8 mouse cellular contexts compared by ENCODE assay signal in genomic region chr6:114577319-114577718, GRCm38 (mm10).
DNase-seq lines count a peak whose midpoint lies in the region; ATAC-seq lines count a peak whose summit lies in the region.
"Not testable (repeated sequence)": the region's sequence is repeated elsewhere in the genome, so short reads cannot be mapped to it uniquely, and the experiment has no call there.

No protein-coding gene starts in this region.

- H3K36me3 ChIP-seq in embryonic facial prominence, embryonic 10.5 days (replicated peaks); midbrain, embryonic 11.5 days (ENCODE audit: control insufficient read depth, insufficient read depth, low read length): not testable (repeated sequence)

- intact Hi-C loops in left cerebral cortex, postnatal 36 days (cut with DNase I), result not testable (repeated sequence)

- H3K27ac ChIP-seq in embryonic facial prominence, embryonic 10.5 days (replicated peaks); midbrain, embryonic 11.5 days (ENCODE audit: low read depth, low read length): not testable (repeated sequence)

- H3K9ac ChIP-seq in midbrain, embryonic 11.5 days (ENCODE audit: low read length), result not testable (repeated sequence)

- H3K9me3 ChIP-seq in embryonic facial prominence, embryonic 10.5 days; midbrain, embryonic 11.5 days (ENCODE audit: control insufficient read depth, low read length): not testable (repeated sequence)

- 3% methylated on average over 9 of the region's 15 CpGs for WGBS in embryonic facial prominence, embryonic 10.5 days
- WGBS in midbrain, embryonic 11.5 days, result 7% methylated on average over 7 of the region's 15 CpGs

- H3K4me3 ChIP-seq in embryonic facial prominence, embryonic 10.5 days; midbrain, embryonic 11.5 days (ENCODE audit: low read depth, low read length): not testable (repeated sequence)

- DNase-seq in adrenal gland, adult 18-20 months (ENCODE audit: low spot score in 2 of 2), result peak; percentile 5 to 39
- DNase-seq in embryonic facial prominence, embryonic 10.5 days (ENCODE audit: low spot score), result peak; percentile 81
- DNase-seq in heart, adult 18-20 months, result peak; percentile 47 to 48
- peak; percentile 11 for DNase-seq in kidney, adult 9 months
- DNase-seq in left cerebral cortex, postnatal 36 days (ENCODE audit: low spot score in 2 of 2), result peak; percentile 30 to 36
- DNase-seq in midbrain, embryonic 11.5 days (ENCODE audit: low spot score, missing footprints), result peak; percentile 92
- peak; percentile 3 to 4 for DNase-seq in spleen, adult 18-20 months
- DNase-seq in urinary bladder, postnatal 4 days (ENCODE audit: low spot score in 2 of 2), result peak; percentile 46 to 66

- ATAC-seq in midbrain, embryonic 11.5 days (ENCODE audit: low FRiP score), result not testable (repeated sequence)

- H3K4me1 ChIP-seq in embryonic facial prominence, embryonic 10.5 days; midbrain, embryonic 11.5 days (ENCODE audit: control insufficient read depth, insufficient read depth, low read length): not testable (repeated sequence)

- H3K4me2 ChIP-seq in midbrain, embryonic 11.5 days, result not testable (repeated sequence)

- not testable (repeated sequence) for H3K27me3 ChIP-seq in embryonic facial prominence, embryonic 10.5 days (replicated peaks; ENCODE audit: low read depth, poor library complexity, severe bottlenecking); midbrain, embryonic 11.5 days (ENCODE audit: control insufficient read depth, insufficient read depth, low read length)

Comparison
In these comparisons a context has a peak if more than half of its experiments do, and no peak if none do; other contexts are left out.
1. DNase-seq: peak in every context shown above with its lines; median percentile 92 in midbrain, embryonic 11.5 days; 81 in embryonic facial prominence, embryonic 10.5 days; 56 in urinary bladder, postnatal 4 days; 48 in heart, adult 18-20 months; 33 in left cerebral cortex, postnatal 36 days; 22 in adrenal gland, adult 18-20 months; 11 in kidney, adult 9 months; 4 in spleen, adult 18-20 months.